Mouse (Mus musculus): ENCODE measurements around the gene Add3.
"Not testable (repeated sequence)": the region's sequence is repeated elsewhere in the genome, so short reads cannot be mapped to it uniquely, and the experiment has no call there.

Gene Add3

GRCm38 (mm10) chr19:53193964-53194582 is 53.8 kb downstream of the Add3 start:
- no peak for DNase-seq (ENCODE audit: low spot score)

GRCm38 (mm10) chr19:53194751-53195520 is 54.7 kb downstream of the Add3 start:
- DNase-seq (ENCODE audit: low spot score) = no peak

GRCm38 (mm10) chr19:53196961-53197360 is 56.7 kb downstream of the Add3 start:
- DNase-seq (ENCODE audit: low spot score) = no peak

GRCm38 (mm10) chr19:53197766-53198165 is 57.5 kb downstream of the Add3 start:
- no peak for DNase-seq (ENCODE audit: low spot score)

GRCm38 (mm10) chr19:53198706-53199572 is 58.7 kb downstream of the Add3 start:
- no peak for DNase-seq (ENCODE audit: low spot score)

GRCm38 (mm10) chr19:53199711-53200110 is 59.5 kb downstream of the Add3 start:
- DNase-seq (ENCODE audit: low spot score) = no peak

GRCm38 (mm10) chr19:53202116-53202515 is 61.9 kb downstream of the Add3 start:
- no peak for DNase-seq (ENCODE audit: low spot score)

GRCm38 (mm10) chr19:53206986-53207385 is 66.7 kb downstream of the Add3 start:
- no peak for DNase-seq (ENCODE audit: low spot score)

- DNase-seq (ENCODE audit: low spot score) = no peak
Measured at GRCm38 (mm10) chr19:53208830-53209229, 68.6 kb downstream of the Add3 start.

- DNase-seq (ENCODE audit: low spot score) = no peak
Measured at GRCm38 (mm10) chr19:53210251-53210650, 70.0 kb downstream of the Add3 start.

- no peak for DNase-seq (ENCODE audit: low spot score)
Measured at GRCm38 (mm10) chr19:53215352-53215751, 75.1 kb downstream of the Add3 start.

- DNase-seq (ENCODE audit: low spot score) = no peak
Measured at GRCm38 (mm10) chr19:53216761-53217538, 76.7 kb downstream of the Add3 start.

GRCm38 (mm10) chr19:53217837-53218236 is 77.6 kb downstream of the Add3 start:
- no peak for DNase-seq (ENCODE audit: low spot score)

- DNase-seq (ENCODE audit: low spot score) = no peak
Measured at GRCm38 (mm10) chr19:53219305-53219704, 79.1 kb downstream of the Add3 start.

GRCm38 (mm10) chr19:53221186-53221585 is 80.9 kb downstream of the Add3 start:
- no peak for DNase-seq (ENCODE audit: low spot score)

- not testable (repeated sequence) for DNase-seq (ENCODE audit: low spot score)
Measured at GRCm38 (mm10) chr19:53225249-53226070, 85.2 kb downstream of the Add3 start.

GRCm38 (mm10) chr19:53226651-53227050 is 86.4 kb downstream of the Add3 start:
- no peak for DNase-seq (ENCODE audit: low spot score)

- no peak for DNase-seq (ENCODE audit: low spot score)
Measured at GRCm38 (mm10) chr19:53228064-53228794, 88.0 kb downstream of the Add3 start.

- no peak for DNase-seq (ENCODE audit: low spot score)
Measured at GRCm38 (mm10) chr19:53230942-53231815, 90.9 kb downstream of the Add3 start.

Measured in embryo, embryonic 10.5 days (tissue).